Mouse (Mus musculus): ENCODE data around the gene Cct7. TPM values are rescaled to one million over a fixed set of nuclear protein-coding genes. Genes with fewer than 3 reads are reported as not detected.

Cct7 gene
- polyA plus RNA-seq, 1 experiment from 2014 or later, result 312 TPM

DNA sequence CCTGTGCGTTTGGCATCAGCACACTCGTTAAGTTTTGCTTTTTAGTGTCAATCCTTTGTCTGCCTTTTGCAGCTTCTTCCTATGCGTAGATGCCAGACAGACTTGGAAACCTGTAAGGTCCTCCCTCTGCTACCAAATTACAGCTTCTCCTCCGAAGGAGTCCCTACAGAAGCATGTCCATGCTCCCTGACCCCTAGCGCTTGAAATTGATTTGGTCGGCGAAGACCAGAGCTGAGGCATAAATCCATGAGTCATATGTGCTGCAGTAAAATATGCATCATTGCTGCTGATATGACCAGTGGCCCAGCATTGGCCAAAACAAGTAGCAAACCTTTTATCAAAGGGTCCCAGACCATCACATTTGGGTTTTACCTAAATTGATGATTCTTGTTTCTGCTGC lies 1.5 kb downstream of the Cct7 start:
- peak overlapping the region; percentile 86; the same call in 1 of the 2 replicates for H3K27ac ChIP-seq
- no peaks in the 10 kb centered on the region for H3K36me3 ChIP-seq
- 4% methylated on average over 7 of the region's 7 CpGs for WGBS
- ATAC-seq (replicated peaks; ENCODE audit: insufficient number of reproducible peaks, insufficient read depth, low FRiP score, low read depth), result no peak
- no peaks in the 10 kb centered on the region for H3K9me3 ChIP-seq (replicated peaks)
- peak overlapping the region; percentile 97 for H3K4me2 ChIP-seq
- H3K4me1 ChIP-seq (replicated peaks), result peaks cover 35% of the 10 kb centered on the region
- peak overlapping the region; percentile 65 for H3K4me3 ChIP-seq
- H3K27me3 ChIP-seq, result no peaks in the 10 kb centered on the region
- H3K9ac ChIP-seq, result peak overlapping the region; percentile 77

DNA sequence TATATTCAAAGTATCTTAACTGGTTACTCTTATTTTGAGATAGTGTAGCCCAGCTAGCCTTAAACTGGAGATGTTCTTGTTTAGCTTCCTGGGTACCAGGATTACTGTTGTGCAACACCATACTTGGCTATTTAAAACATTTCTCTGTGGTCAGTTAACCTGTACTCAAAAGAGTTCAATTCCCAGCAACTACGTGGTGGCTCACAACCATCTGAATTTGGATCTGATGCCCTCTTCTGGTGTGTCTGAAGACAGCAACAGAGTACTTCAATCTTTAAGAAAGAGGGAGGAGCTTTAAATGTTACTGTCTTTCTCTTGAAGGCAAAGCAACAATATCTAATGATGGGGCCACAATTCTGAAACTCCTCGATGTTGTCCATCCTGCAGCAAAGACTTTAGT lies 8.3 kb downstream of the Cct7 start:
- 93% methylated on average over 2 of the region's 2 CpGs for WGBS
- Histone ChIP-seq H3K4me3 (no peak overlapping the region), H3K36me3 (peaks cover 53% of the 10 kb centered on the region), H3K27me3 (no peaks in the 10 kb centered on the region), H3K9ac (no peak overlapping the region), H3K4me2 (no peak overlapping the region), H3K27ac (no peak overlapping the region), H3K4me1 (replicated peaks) (peaks cover 10% of the 10 kb centered on the region; the same call in 1 of the 2 replicates), H3K9me3 (replicated peaks) (no peaks in the 10 kb centered on the region)
- ATAC-seq (replicated peaks; ENCODE audit: insufficient number of reproducible peaks, insufficient read depth, low FRiP score, low read depth), result no peak

DNA sequence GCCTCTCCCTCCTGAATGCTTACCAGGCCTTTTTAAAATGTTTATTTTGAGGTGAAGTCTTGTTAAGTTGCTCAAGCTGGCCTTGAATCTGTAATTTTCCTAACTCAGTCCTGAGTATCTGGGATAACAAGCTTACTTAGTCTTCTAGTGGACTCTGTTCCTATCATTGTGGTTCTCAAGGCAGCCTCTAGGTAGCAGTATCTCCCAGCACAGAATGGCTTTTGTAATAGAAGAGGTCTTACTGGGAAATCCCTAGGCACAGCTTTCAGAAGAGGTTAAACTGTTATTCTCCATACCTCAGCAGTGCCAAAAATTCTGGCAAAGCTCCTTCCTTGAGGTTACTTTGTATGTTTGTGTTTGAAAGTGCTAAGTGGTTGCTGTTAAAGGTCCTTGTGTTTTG lies 14.1 kb downstream of the Cct7 start:
- no peak overlapping the region for H3K4me2 ChIP-seq
- H3K36me3 ChIP-seq, result peaks cover 88% of the 10 kb centered on the region
- no peaks in the 10 kb centered on the region for H3K9me3 ChIP-seq (replicated peaks)
- H3K4me3 ChIP-seq, result no peak overlapping the region
- H3K9ac ChIP-seq, result no peak overlapping the region
- H3K4me1 ChIP-seq (replicated peaks), result no peaks in the 10 kb centered on the region
- H3K27me3 ChIP-seq, result no peaks in the 10 kb centered on the region
- ATAC-seq (replicated peaks; ENCODE audit: insufficient number of reproducible peaks, insufficient read depth, low FRiP score, low read depth), result no peak
- H3K27ac ChIP-seq, result no peak overlapping the region

DNA sequence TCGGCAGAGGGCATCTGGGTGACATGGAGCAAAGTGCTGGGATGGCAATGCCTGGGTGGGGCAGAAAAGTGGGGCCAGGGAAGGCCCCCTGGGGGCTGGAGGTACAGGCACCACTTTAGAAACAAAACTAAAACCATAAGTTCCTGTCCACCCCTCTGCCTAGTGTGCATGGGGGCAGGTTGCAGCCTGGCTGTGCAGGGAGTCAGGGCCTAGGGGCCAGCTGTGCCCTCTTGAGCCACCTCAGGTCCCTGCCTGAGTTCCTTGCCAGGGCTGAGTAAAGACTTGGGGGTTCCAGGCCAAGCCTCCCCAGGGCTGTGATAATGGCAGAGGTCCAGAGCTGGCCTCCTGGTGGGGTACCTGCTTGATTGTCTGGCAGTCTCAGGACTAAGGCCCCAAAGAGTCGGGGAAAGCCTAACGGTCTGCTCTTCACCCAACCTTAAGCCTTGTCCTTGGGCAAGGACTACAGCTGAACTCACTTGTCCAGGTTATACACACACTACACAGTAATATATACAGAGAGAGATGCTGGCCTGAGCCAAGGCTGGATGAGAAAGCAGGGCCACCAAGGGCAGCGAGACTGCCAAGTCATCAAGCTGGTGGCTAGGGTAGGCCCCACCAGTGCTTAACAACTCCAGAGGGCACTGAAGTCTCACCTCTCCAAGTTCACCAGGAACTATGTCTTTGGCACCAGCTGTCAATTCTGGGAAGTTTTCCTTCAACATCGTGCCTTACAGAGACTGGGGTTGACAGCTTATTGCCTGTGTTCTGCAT lies 18.5 kb downstream of the Cct7 start:
- 68% methylated on average over 5 of the region's 5 CpGs for WGBS
- Histone ChIP-seq H3K36me3 (peaks cover 44% of the 10 kb centered on the region), H3K27ac (no peak overlapping the region), H3K27me3 (peaks cover 9% of the 10 kb centered on the region; the same call in 1 of the 2 replicates), H3K9me3 (replicated peaks) (no peaks in the 10 kb centered on the region), H3K9ac (no peak overlapping the region), H3K4me2 (no peak overlapping the region), H3K4me1 (replicated peaks) (no peaks in the 10 kb centered on the region), H3K4me3 (no peak overlapping the region)
- no peak for ATAC-seq (replicated peaks; ENCODE audit: insufficient number of reproducible peaks, insufficient read depth, low FRiP score, low read depth)

DNA sequence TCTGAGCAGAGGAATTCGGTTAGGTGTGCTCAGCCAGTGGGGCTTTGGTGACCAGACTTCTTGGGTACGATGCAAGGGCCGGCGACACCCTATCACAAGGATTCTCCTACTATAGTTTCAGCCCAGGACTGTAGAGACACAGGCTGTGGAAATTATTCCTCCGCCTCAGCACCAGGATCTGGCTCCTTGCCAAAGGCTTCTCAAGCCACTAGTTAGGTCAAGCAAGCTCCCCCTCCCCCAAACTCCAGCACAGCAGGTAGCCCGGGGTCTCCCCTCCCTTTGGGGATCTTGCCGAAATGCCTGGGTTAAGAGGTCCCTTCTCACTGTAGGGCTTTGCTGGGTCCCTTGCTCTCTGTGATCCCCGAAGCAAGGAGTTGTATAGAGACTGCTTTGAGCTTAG lies 20.6 kb downstream of the Cct7 start:
- H3K27me3 ChIP-seq, result peaks cover 20% of the 10 kb centered on the region; the same call in 1 of the 2 replicates
- ATAC-seq (replicated peaks; ENCODE audit: insufficient number of reproducible peaks, insufficient read depth, low FRiP score, low read depth), result no peak

DNA sequence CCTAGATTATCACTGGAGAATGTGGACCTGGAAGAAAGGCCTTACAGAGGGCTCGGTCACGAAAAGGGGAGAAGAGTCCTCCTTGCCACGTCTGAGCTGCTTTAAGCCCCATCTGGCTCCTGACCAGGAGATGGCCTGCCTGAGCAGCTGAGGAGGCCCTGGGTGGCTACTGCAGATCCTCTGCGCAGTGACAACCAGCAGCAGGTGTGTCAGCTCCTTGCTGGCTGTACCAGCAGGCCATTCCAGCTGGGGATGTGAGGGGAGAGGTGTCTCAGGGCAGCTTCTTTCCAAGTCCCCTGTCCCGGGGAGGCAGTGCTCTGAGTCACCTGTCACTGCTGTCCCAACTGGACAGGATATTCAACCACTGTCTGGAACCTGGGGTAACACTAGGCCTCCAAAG lies 21.2 kb downstream of the Cct7 start:
- Histone ChIP-seq H3K4me2 (no peak overlapping the region), H3K36me3 (peaks cover 17% of the 10 kb centered on the region), H3K9ac (no peak overlapping the region), H3K27ac (no peak overlapping the region), H3K9me3 (replicated peaks) (no peaks in the 10 kb centered on the region), H3K27me3 (peaks cover 23% of the 10 kb centered on the region), H3K4me3 (no peak overlapping the region), H3K4me1 (replicated peaks) (no peaks in the 10 kb centered on the region)
- ATAC-seq (replicated peaks; ENCODE audit: insufficient number of reproducible peaks, insufficient read depth, low FRiP score, low read depth), result no peak
- 52% methylated on average over 5 of the region's 5 CpGs for WGBS

More for the DNA sequence above, 20.6 kb downstream of the Cct7 start:
- Histone ChIP-seq H3K9ac (no peak overlapping the region), H3K27ac (no peak overlapping the region), H3K4me2 (no peak overlapping the region), H3K36me3 (peaks cover 23% of the 10 kb centered on the region), H3K9me3 (replicated peaks) (no peaks in the 10 kb centered on the region), H3K4me1 (replicated peaks) (no peaks in the 10 kb centered on the region), H3K4me3 (no peak overlapping the region)
- 52% methylated on average over 8 of the region's 8 CpGs for WGBS

DNA sequence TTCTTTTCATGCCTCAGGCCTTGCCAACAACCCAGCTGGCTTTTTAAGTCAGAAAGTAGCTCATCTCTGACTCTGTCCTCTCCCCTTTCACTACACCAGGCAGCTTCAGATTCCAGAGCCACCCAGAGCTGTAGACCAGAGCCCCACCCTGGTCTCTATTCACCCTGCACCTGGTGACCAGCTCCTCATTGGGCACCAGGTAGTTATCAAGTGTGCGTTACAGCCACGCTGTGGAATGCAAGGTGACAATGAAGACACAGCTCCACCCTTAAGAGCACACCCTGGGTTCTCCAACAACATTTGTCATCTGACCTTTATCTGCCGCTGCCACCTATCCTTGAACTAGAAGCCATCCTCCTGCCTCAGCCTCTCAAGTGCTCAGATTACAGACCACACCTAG lies 24.3 kb downstream of the Cct7 start:
- H3K27ac ChIP-seq, result no peak overlapping the region

DNA sequence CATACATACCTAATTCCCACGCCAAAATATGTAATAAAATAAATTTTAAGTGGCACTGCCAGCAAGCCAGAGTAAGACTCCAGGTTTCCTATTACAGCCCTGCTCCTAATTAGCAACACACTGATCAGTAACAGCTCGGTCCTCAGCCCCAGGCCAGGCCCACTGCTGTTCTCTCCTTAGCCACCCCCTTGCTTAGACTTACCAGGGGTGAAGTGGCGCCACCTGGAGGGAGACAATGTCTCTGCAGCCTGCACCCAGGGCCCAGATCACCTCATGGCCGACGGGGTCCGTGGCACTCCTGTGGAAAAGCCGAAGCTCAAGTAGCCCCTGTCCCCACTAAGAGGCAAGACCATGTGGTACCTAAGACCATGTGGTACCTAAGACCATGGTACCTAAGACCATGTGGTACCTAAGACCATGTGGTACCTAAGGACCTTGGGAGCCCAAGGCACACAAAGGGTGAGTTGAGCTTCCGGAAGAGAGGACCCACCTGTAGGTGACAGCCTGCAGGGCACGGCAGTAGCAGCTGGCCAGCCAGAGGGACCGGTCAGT lies 26.1 kb downstream of the Cct7 start:
- Histone ChIP-seq H3K27me3 (peaks cover 68% of the 10 kb centered on the region), H3K9ac (no peak overlapping the region), H3K4me1 (replicated peaks) (no peaks in the 10 kb centered on the region), H3K4me3 (no peak overlapping the region), H3K4me2 (no peak overlapping the region), H3K27ac (no peak overlapping the region), H3K9me3 (replicated peaks) (no peaks in the 10 kb centered on the region; the same call in 1 of the 2 replicates), H3K36me3 (no peaks in the 10 kb centered on the region)
- no peak for ATAC-seq (replicated peaks; ENCODE audit: insufficient number of reproducible peaks, insufficient read depth, low FRiP score, low read depth)
- 38% methylated on average over 10 of the region's 10 CpGs for WGBS

More for the DNA sequence above, 24.3 kb downstream of the Cct7 start:
- Histone ChIP-seq H3K9ac (no peak overlapping the region), H3K27me3 (peaks cover 50% of the 10 kb centered on the region), H3K4me1 (replicated peaks) (no peaks in the 10 kb centered on the region), H3K4me3 (no peak overlapping the region), H3K9me3 (replicated peaks) (no peaks in the 10 kb centered on the region), H3K4me2 (no peak overlapping the region), H3K36me3 (no peaks in the 10 kb centered on the region)
- WGBS, result 73% methylated on average over 3 of the region's 3 CpGs
- no peak for ATAC-seq (replicated peaks; ENCODE audit: insufficient number of reproducible peaks, insufficient read depth, low FRiP score, low read depth)

DNA sequence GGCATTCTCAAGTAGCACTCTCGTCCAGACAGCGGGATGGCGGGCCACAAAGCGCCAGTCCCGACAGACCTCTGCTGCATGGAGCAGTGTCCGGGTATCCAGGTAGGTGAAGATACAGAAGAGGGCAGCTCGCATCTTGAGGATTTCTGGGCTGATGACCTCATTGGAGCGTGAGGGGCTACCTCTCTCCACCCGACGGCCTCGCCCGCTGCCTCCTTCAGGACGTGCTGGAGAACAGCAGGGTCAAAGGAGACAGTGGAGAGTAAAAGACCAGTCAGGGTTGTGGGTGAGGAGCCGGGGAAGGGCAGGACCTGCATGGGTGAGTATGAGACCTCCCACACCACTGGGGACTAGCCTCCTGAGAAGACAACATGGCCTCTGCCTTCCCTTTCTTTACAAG lies 27.1 kb downstream of the Cct7 start:
- H3K4me2 ChIP-seq, result no peak overlapping the region
- H3K27me3 ChIP-seq, result peaks cover 72% of the 10 kb centered on the region
- H3K4me3 ChIP-seq, result no peak overlapping the region
- no peak overlapping the region for H3K9ac ChIP-seq
- no peaks in the 10 kb centered on the region; the same call in 1 of the 2 replicates for H3K9me3 ChIP-seq (replicated peaks)
- no peak overlapping the region for H3K27ac ChIP-seq
- no peaks in the 10 kb centered on the region for H3K4me1 ChIP-seq (replicated peaks)
- no peak for ATAC-seq (replicated peaks; ENCODE audit: insufficient number of reproducible peaks, insufficient read depth, low FRiP score, low read depth)
- H3K36me3 ChIP-seq, result no peaks in the 10 kb centered on the region
- 26% methylated on average over 14 of the region's 14 CpGs for WGBS

DNA sequence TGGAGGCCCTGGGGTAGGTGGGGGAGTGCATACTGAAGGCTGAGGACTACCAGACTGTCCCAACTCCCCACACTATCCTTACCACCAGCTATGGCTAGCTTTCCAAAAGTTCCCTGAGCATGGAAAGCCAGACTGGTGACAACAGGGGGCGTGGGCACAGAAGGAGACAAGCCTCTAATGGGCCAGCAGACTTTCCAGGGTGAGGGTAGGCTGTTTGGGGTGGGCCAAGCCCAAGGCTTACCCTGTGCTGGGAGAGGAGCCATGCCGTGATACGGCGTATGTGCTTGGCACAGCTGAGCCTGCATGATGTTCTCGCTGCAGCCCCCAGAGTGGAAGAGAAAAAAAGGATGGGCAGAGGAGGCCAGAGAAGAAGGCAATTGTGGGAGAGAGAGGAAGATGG lies 28.7 kb downstream of the Cct7 start:
- no peaks in the 10 kb centered on the region; the same call in 1 of the 2 replicates for H3K9me3 ChIP-seq (replicated peaks)
- H3K4me1 ChIP-seq (replicated peaks), result peaks cover 8% of the 10 kb centered on the region
- peaks cover 82% of the 10 kb centered on the region for H3K27me3 ChIP-seq
- ATAC-seq (replicated peaks; ENCODE audit: insufficient number of reproducible peaks, insufficient read depth, low FRiP score, low read depth), result no peak
- no peaks in the 10 kb centered on the region for H3K36me3 ChIP-seq
- no peak overlapping the region for H3K4me2 ChIP-seq
- WGBS, result 83% methylated on average over 5 of the region's 5 CpGs
- no peak overlapping the region for H3K9ac ChIP-seq
- no peak overlapping the region for H3K4me3 ChIP-seq
- H3K27ac ChIP-seq, result no peak overlapping the region

DNA sequence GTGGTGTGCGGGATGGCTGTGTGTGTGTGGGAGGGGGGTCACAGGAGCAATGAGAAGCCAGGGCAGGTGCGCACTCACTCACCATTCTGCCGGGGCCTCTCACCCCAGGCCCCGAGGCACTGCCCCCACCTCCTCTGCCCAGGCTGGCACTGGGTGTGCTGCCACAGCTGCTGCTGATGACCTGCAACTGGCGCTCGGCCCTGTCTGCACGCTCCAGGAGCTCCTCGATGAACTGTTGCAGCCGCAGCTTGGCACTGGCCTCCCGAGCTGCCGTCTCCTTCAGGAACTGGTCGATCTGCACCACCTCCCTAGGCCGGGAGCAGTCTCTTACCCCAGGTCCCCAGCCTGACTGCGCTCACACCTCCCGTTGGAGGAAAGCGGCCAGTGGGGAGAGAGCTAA lies 29.4 kb downstream of the Cct7 start:
- H3K4me1 ChIP-seq (replicated peaks), result peaks cover 8% of the 10 kb centered on the region
- no peak overlapping the region for H3K4me3 ChIP-seq
- no peak for ATAC-seq (replicated peaks; ENCODE audit: insufficient number of reproducible peaks, insufficient read depth, low FRiP score, low read depth)
- H3K4me2 ChIP-seq, result no peak overlapping the region
- no peak overlapping the region for H3K27ac ChIP-seq
- peaks cover 83% of the 10 kb centered on the region for H3K27me3 ChIP-seq
- 60% methylated on average over 16 of the region's 16 CpGs for WGBS
- no peaks in the 10 kb centered on the region for H3K36me3 ChIP-seq
- no peak overlapping the region for H3K9ac ChIP-seq
- H3K9me3 ChIP-seq (replicated peaks), result no peaks in the 10 kb centered on the region; the same call in 1 of the 2 replicates

Measured in heart, embryonic 15.5 days (tissue).